Mouse (Mus musculus) embryonic fibroblast, embryonic 13.5 days (primary cell): Measurements from ENCODE around the gene A830018L16Rik.

Source experiments
- CTCF ChIP-seq: IDR thresholded peaks from 2 replicates; pipeline ENCODE4 v1.5.1; 2011; ENCODE audit warnings: mild to moderate bottlenecking, control low read depth, low read length, moderate library complexity, borderline replicate concordance; ENCODE audit not compliant: insufficient read depth
- POLR2A ChIP-seq: IDR thresholded peaks from 2 replicates; pipeline ENCODE4 v1.6.1; 2011; ENCODE audit warnings: low read depth, mild to moderate bottlenecking, control low read depth, low read length, moderate library complexity

DNA sequence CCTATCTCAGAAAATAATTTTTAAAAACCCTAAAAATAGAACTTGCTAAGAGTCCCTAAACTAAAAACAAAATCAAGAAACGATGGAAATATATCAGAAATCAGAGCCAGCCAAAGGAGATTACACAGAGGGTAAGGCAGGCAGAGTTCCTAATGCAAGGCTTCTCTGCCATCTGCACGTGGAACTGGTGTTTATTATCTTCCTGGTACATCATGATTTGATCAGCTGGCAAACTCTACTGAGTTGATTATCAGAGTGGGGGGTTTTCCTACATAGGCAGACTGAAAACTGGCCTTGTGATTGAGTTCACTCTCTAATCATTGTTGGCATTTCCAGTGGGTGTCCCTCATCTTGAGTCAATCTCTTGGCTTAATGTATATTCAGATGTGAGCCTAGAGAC, 583.7 kb downstream of the A830018L16Rik start:
- TF ChIP-seq CTCF (no peak), POLR2A (no peak)
